In the genomic region with DNA sequence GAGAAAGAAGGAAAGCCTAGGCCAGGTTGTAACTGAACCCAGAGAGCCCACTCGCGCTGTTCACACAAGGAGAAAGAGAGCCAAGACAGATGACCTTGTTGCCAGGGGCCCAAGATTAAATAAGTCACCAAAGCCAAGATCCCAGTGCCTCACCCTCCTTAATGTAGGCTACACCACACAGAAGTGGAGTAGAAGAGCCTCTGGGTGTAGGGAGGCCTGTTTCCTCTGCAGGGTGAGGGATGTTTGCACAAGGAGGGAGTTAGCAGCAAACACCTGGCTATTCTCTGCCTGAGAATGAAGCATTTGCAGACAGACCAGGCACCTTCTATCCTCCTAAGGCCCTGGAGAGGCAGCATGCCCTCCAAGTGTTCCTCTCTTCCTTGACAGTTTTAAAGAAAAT, we compare ENCODE assay signal across 32 mouse cellular contexts. TPM values are rescaled to one million over a fixed set of nuclear protein-coding genes. Genes with fewer than 3 reads are reported as not detected.
DNase-seq lines count a peak whose midpoint lies in the region; ATAC-seq and TF ChIP-seq lines count a peak whose summit lies in the region.
"Had no signal": no experiment of that assay in that cellular context is flagged by ENCODE, and none has a peak within 500 bp of the region (broad histone marks: within the 10 kb centered on the region; RNA-seq: fewer than 3 reads in every experiment).

No protein-coding gene starts in this region.

- no peaks in the 10 kb centered on the region for H3K27me3 ChIP-seq in neural tube, embryonic 13.5 days
- H3K27me3 ChIP-seq in stomach, embryonic 14.5 days (ENCODE audit: control insufficient read depth, insufficient read depth, low read length) = no peaks in the 10 kb centered on the region
- no peaks in the 10 kb centered on the region for H3K27me3 ChIP-seq in stomach, postnatal 0 days (ENCODE audit: control insufficient read depth, insufficient read depth, low read length)
- H3K27me3 ChIP-seq: embryonic facial prominence, embryonic 12.5 days; embryonic facial prominence, embryonic 15.5 days had no signal

- TF ChIP-seq CTCF in stomach, postnatal 0 days (IDR thresholded peaks at IDR 0.05; ENCODE audit: low read depth) = no peak

- H3K9me3 ChIP-seq in neural tube, embryonic 13.5 days = no peaks in the 10 kb centered on the region
- no peaks in the 10 kb centered on the region for H3K9me3 ChIP-seq in stomach, embryonic 14.5 days (ENCODE audit: control insufficient read depth, low read depth, low read length)
- H3K9me3 ChIP-seq in stomach, postnatal 0 days (ENCODE audit: control insufficient read depth, low read length) = no peaks in the 10 kb centered on the region
- H3K9me3 ChIP-seq: embryonic facial prominence, embryonic 12.5 days; embryonic facial prominence, embryonic 15.5 days; hindbrain, embryonic 10.5 days had no signal

- DNase-seq in heart, adult 11 months = peak; percentile 9
- DNase-seq in heart, postnatal 4 days = no peak
- no peak for DNase-seq in neural tube, embryonic 10.5 days (ENCODE audit: extremely low spot score, low spot score)
- peak; percentile 52 for DNase-seq in stomach, postnatal 0 days (ENCODE audit: low spot score)
- DNase-seq in cerebellum, adult 8-10 months = no peak
- DNase-seq: adrenal gland, postnatal 10 days; adrenal gland, postnatal 36 days; cerebellum, adult 18-20 months; cerebellum, adult 9-11 months; cerebellum, postnatal 25 days; forebrain, postnatal 0 days; gastrocnemius, postnatal 10 days; gastrocnemius, postnatal 36 days had no signal

- no peaks in the 10 kb centered on the region for H3K4me1 ChIP-seq in neural tube, embryonic 13.5 days (replicated peaks)
- H3K4me1 ChIP-seq in stomach, embryonic 14.5 days (ENCODE audit: control insufficient read depth, insufficient read depth, low read length) = no peaks in the 10 kb centered on the region
- H3K4me1 ChIP-seq in stomach, postnatal 0 days (replicated peaks; ENCODE audit: control insufficient read depth, insufficient read depth) = no peaks in the 10 kb centered on the region
- H3K4me1 ChIP-seq: embryonic facial prominence, embryonic 12.5 days; embryonic facial prominence, embryonic 15.5 days had no signal

- ATAC-seq in neural tube, embryonic 13.5 days (ENCODE audit: low read depth) = no peak
- ATAC-seq in stomach, embryonic 14.5 days (ENCODE audit: insufficient number of reproducible peaks, insufficient read depth, low FRiP score, low read depth) = peak; percentile 74
- peak; percentile 73 for ATAC-seq in stomach, postnatal 0 days (ENCODE audit: low FRiP score, low TSS enrichment)
- ATAC-seq in frontal cortex, adult (ENCODE audit: low TSS enrichment) = no peak
- ATAC-seq: activated CD4-positive, CD25-positive, alpha-beta regulatory T cell, adult 4 months; forebrain, embryonic 14.5 days; forebrain, postnatal 0 days; hindbrain, postnatal 0 days had no signal

- TF ChIP-seq EP300 in stomach, postnatal 0 days (optimal IDR thresholded peaks at IDR 0.05) = no peak

- WGBS in neural tube, embryonic 13.5 days = 85% methylated on average over 2 of the region's 2 CpGs
- 66% methylated on average over 2 of the region's 2 CpGs for WGBS in stomach, embryonic 14.5 days
- 48% methylated on average over 2 of the region's 2 CpGs for WGBS in stomach, postnatal 0 days

- H3K9ac ChIP-seq in neural tube, embryonic 13.5 days = no peak overlapping the region
- no peak overlapping the region for H3K9ac ChIP-seq in stomach, embryonic 14.5 days (replicated peaks; ENCODE audit: low read depth, low read length)
- no peak overlapping the region for H3K9ac ChIP-seq in stomach, postnatal 0 days (ENCODE audit: low read length)
- H3K9ac ChIP-seq: embryonic facial prominence, embryonic 12.5 days; embryonic facial prominence, embryonic 15.5 days; forebrain, postnatal 0 days; hindbrain, embryonic 14.5 days had no signal

- H3K4me2 ChIP-seq in neural tube, embryonic 13.5 days = no peak overlapping the region
- H3K4me2 ChIP-seq in stomach, embryonic 14.5 days (replicated peaks; ENCODE audit: low read depth, low read length) = no peak overlapping the region
- H3K4me2 ChIP-seq in stomach, postnatal 0 days (replicated peaks; ENCODE audit: low read depth) = no peak overlapping the region
- H3K4me2 ChIP-seq: embryonic facial prominence, embryonic 12.5 days; embryonic facial prominence, embryonic 15.5 days; heart, embryonic 11.5 days; hindbrain, embryonic 14.5 days had no signal

- H3K4me3 ChIP-seq in neural tube, embryonic 13.5 days = no peak overlapping the region
- H3K4me3 ChIP-seq in stomach, embryonic 14.5 days (ENCODE audit: low read depth, low read length) = no peak overlapping the region
- H3K4me3 ChIP-seq in stomach, postnatal 0 days (ENCODE audit: low read depth, low read length) = no peak overlapping the region
- H3K4me3 ChIP-seq: embryonic facial prominence, embryonic 12.5 days; embryonic facial prominence, embryonic 15.5 days; hindbrain, embryonic 10.5 days had no signal

- H3K27ac ChIP-seq in neural tube, embryonic 13.5 days (replicated peaks) = 0 out of 2 replicates have a peak overlapping the region, but pooled peaks have one; percentile 25
- H3K27ac ChIP-seq in stomach, embryonic 14.5 days (ENCODE audit: low read length) = peak overlapping the region; percentile 52
- 0 out of 2 replicates have a peak overlapping the region, but pooled peaks have one; percentile 14 for H3K27ac ChIP-seq in stomach, postnatal 0 days (replicated peaks)
- H3K27ac ChIP-seq: embryonic facial prominence, embryonic 12.5 days; embryonic facial prominence, embryonic 15.5 days; hindbrain, embryonic 10.5 days; hindbrain, embryonic 14.5 days; hindbrain, postnatal 0 days had no signal

- H3K36me3 ChIP-seq in neural tube, embryonic 13.5 days = no peaks in the 10 kb centered on the region
- no peaks in the 10 kb centered on the region for H3K36me3 ChIP-seq in stomach, embryonic 14.5 days (ENCODE audit: control insufficient read depth, insufficient read depth, low read length)
- H3K36me3 ChIP-seq in stomach, postnatal 0 days (ENCODE audit: control insufficient read depth, insufficient read depth, low read length) = no peaks in the 10 kb centered on the region
- H3K36me3 ChIP-seq: embryonic facial prominence, embryonic 12.5 days; embryonic facial prominence, embryonic 15.5 days; hindbrain, embryonic 10.5 days had no signal

RNA-seq across cellular contexts. Expression of gene Smok3a, which starts 4.5 kb away (rescaled TPM):
- total RNA-seq in heart, postnatal 4 days (2021) = not detected
- polyA plus RNA-seq in neural tube, embryonic 13.5 days (2015; fragmentation: Nextera tagmentation; extraction: Ambion mirVana) = not detected in 2 replicates
- not detected in 2 replicates for polyA plus RNA-seq in stomach, embryonic 14.5 days (2014; fragmentation: Nextera tagmentation; extraction: Ambion mirVana)
- polyA plus RNA-seq in stomach, postnatal 0 days (2015; fragmentation: Nextera tagmentation; extraction: Ambion mirVana) = 0.10 TPM in 1 of 2 replicates, not detected in the other
- total RNA-seq: adrenal gland, postnatal 10 days; adrenal gland, postnatal 36 days; common myeloid progenitor, adult 5-6 weeks; ES-E14; forebrain, postnatal 0 days; gastrocnemius, postnatal 10 days; gastrocnemius, postnatal 36 days; granulocyte monocyte progenitor cell, adult 5-6 weeks; heart, adult 8-10 months; heart, postnatal 25 days; hindbrain, postnatal 0 days had no signal
- polyA plus RNA-seq: activated CD4-positive, CD25-positive, alpha-beta regulatory T cell, adult 4 months; embryonic facial prominence, embryonic 12.5 days; embryonic facial prominence, embryonic 15.5 days; forebrain, embryonic 11.5 days; forebrain, embryonic 14.5 days; forebrain, postnatal 0 days; heart, embryonic 11.5 days; heart, embryonic 14.5 days; heart, postnatal 0 days; hindbrain, embryonic 10.5 days; hindbrain, embryonic 14.5 days; hindbrain, postnatal 0 days had no signal

RNA-seq across cellular contexts. Expression of gene Smok3b, which starts 4.7 kb away (rescaled TPM):
- total RNA-seq in heart, postnatal 4 days (2021) = not detected
- polyA plus RNA-seq in neural tube, embryonic 13.5 days (2015; fragmentation: Nextera tagmentation; extraction: Ambion mirVana) = not detected in 2 replicates
- polyA plus RNA-seq in stomach, embryonic 14.5 days (2014; fragmentation: Nextera tagmentation; extraction: Ambion mirVana) = not detected in 2 replicates
- polyA plus RNA-seq in stomach, postnatal 0 days (2015; fragmentation: Nextera tagmentation; extraction: Ambion mirVana) = not detected in 2 replicates
- total RNA-seq: adrenal gland, postnatal 10 days; adrenal gland, postnatal 36 days; common myeloid progenitor, adult 5-6 weeks; ES-E14; forebrain, postnatal 0 days; gastrocnemius, postnatal 10 days; gastrocnemius, postnatal 36 days; granulocyte monocyte progenitor cell, adult 5-6 weeks; heart, adult 8-10 months; heart, postnatal 25 days; hindbrain, postnatal 0 days had no signal
- polyA plus RNA-seq: activated CD4-positive, CD25-positive, alpha-beta regulatory T cell, adult 4 months; embryonic facial prominence, embryonic 12.5 days; embryonic facial prominence, embryonic 15.5 days; forebrain, embryonic 11.5 days; forebrain, embryonic 14.5 days; forebrain, postnatal 0 days; heart, embryonic 11.5 days; heart, embryonic 14.5 days; heart, postnatal 0 days; hindbrain, embryonic 10.5 days; hindbrain, embryonic 14.5 days; hindbrain, postnatal 0 days had no signal

RNA-seq across cellular contexts. Expression of gene Azgp1, which starts 35.2 kb away (rescaled TPM):
- not detected for total RNA-seq in heart, postnatal 4 days (2021)
- not detected in 2 replicates for polyA plus RNA-seq in neural tube, embryonic 13.5 days (2015; fragmentation: Nextera tagmentation; extraction: Ambion mirVana)
- polyA plus RNA-seq in stomach, embryonic 14.5 days (2014; fragmentation: Nextera tagmentation; extraction: Ambion mirVana) = not detected in 2 replicates
- polyA plus RNA-seq in stomach, postnatal 0 days (2015; fragmentation: Nextera tagmentation; extraction: Ambion mirVana) = 1.1 and 1.5 TPM in 2 replicates
- total RNA-seq: common myeloid progenitor, adult 5-6 weeks; ES-E14; forebrain, postnatal 0 days; granulocyte monocyte progenitor cell, adult 5-6 weeks; heart, adult 8-10 months; heart, postnatal 25 days; hindbrain, postnatal 0 days had no signal
- polyA plus RNA-seq: embryonic facial prominence, embryonic 12.5 days; forebrain, embryonic 11.5 days; forebrain, embryonic 14.5 days; forebrain, postnatal 0 days; heart, embryonic 11.5 days; heart, embryonic 14.5 days; hindbrain, embryonic 10.5 days; hindbrain, embryonic 14.5 days; hindbrain, postnatal 0 days had no signal

RNA-seq across cellular contexts. Expression of gene Smok3c, which starts 36.5 kb away (rescaled TPM):
- not detected for total RNA-seq in heart, postnatal 4 days (2021)
- polyA plus RNA-seq in neural tube, embryonic 13.5 days (2015; fragmentation: Nextera tagmentation; extraction: Ambion mirVana) = not detected in 2 replicates
- polyA plus RNA-seq in stomach, embryonic 14.5 days (2014; fragmentation: Nextera tagmentation; extraction: Ambion mirVana) = not detected in 2 replicates
- not detected in 2 replicates for polyA plus RNA-seq in stomach, postnatal 0 days (2015; fragmentation: Nextera tagmentation; extraction: Ambion mirVana)
- total RNA-seq: adrenal gland, postnatal 10 days; adrenal gland, postnatal 36 days; common myeloid progenitor, adult 5-6 weeks; ES-E14; forebrain, postnatal 0 days; gastrocnemius, postnatal 10 days; gastrocnemius, postnatal 36 days; granulocyte monocyte progenitor cell, adult 5-6 weeks; heart, adult 8-10 months; heart, postnatal 25 days; hindbrain, postnatal 0 days had no signal
- polyA plus RNA-seq: activated CD4-positive, CD25-positive, alpha-beta regulatory T cell, adult 4 months; embryonic facial prominence, embryonic 12.5 days; embryonic facial prominence, embryonic 15.5 days; forebrain, embryonic 11.5 days; forebrain, embryonic 14.5 days; forebrain, postnatal 0 days; heart, embryonic 11.5 days; heart, embryonic 14.5 days; heart, postnatal 0 days; hindbrain, embryonic 10.5 days; hindbrain, embryonic 14.5 days; hindbrain, postnatal 0 days had no signal

RNA-seq across cellular contexts. Expression of gene Gjc3, which starts 53.6 kb away (rescaled TPM):
- total RNA-seq in heart, postnatal 4 days (2021) = under 1 TPM; 0.29 to 0.61 TPM
- 0.21 and 0.27 TPM in 2 replicates for polyA plus RNA-seq in neural tube, embryonic 13.5 days (2015; fragmentation: Nextera tagmentation; extraction: Ambion mirVana)
- polyA plus RNA-seq in stomach, embryonic 14.5 days (2014; fragmentation: Nextera tagmentation; extraction: Ambion mirVana) = 0.39 and 0.55 TPM in 2 replicates
- polyA plus RNA-seq in stomach, postnatal 0 days (2015; fragmentation: Nextera tagmentation; extraction: Ambion mirVana) = 0.92 TPM in 2 replicates
- total RNA-seq: common myeloid progenitor, adult 5-6 weeks; granulocyte monocyte progenitor cell, adult 5-6 weeks had no signal
- polyA plus RNA-seq: activated CD4-positive, CD25-positive, alpha-beta regulatory T cell, adult 4 months; forebrain, embryonic 11.5 days; heart, embryonic 11.5 days had no signal

Comparison
In these comparisons a context has a peak if more than half of its experiments do, and no peak if none do; other contexts are left out.
1. DNase-seq: peak in heart, adult 11 months (single experiment) and stomach, postnatal 0 days (single experiment); none in heart, postnatal 4 days (single experiment), neural tube, embryonic 10.5 days (single experiment) and cerebellum, adult 8-10 months (single experiment).
2. ATAC-seq: peak in stomach, embryonic 14.5 days (single experiment) and stomach, postnatal 0 days (single experiment); none in neural tube, embryonic 13.5 days (single experiment) and frontal cortex, adult (single experiment).
3. Peak in every context shown above with its lines, with median percentiles within 50 percentile points of each other: H3K27ac ChIP-seq.